Mouse (Mus musculus) C2C12 (cell line): ENCODE results near the gene 2900026A02Rik.

ENCODE experiments used
- CEBPB ChIP-seq: IDR thresholded peaks from one replicate; pipeline ENCODE4 v1.6.1; 2011; ENCODE audit warnings: low read depth, mild to moderate bottlenecking, control low read depth, moderate library complexity
- CTCF ChIP-seq: IDR thresholded peaks from one replicate; pipeline ENCODE4 v1.5.1; 2011; ENCODE audit not compliant: control insufficient read depth, insufficient read depth, insufficient read length
- FOSL1 ChIP-seq: IDR thresholded peaks from one replicate; pipeline ENCODE4 v1.8.0; 2011; ENCODE audit warnings: mild to moderate bottlenecking, low read length; ENCODE audit not compliant: poor library complexity, insufficient read depth, severe bottlenecking
- MAX ChIP-seq: IDR thresholded peaks from one replicate; pipeline ENCODE4 v1.6.1; 2011; ENCODE audit warnings: mild to moderate bottlenecking, control low read depth
- MYOD1 ChIP-seq: IDR thresholded peaks from one replicate; pipeline ENCODE4 v1.6.1; 2011; ENCODE audit warnings: low read depth; ENCODE audit not compliant: control insufficient read depth, insufficient read length
- MYOG ChIP-seq: IDR thresholded peaks from one replicate; pipeline ENCODE4 v1.6.1; 2011; ENCODE audit not compliant: control insufficient read depth, insufficient read length; ENCODE audit errors: extremely low read depth
- USF1 ChIP-seq: IDR thresholded peaks from one replicate; pipeline ENCODE4 v1.6.1; 2011; ENCODE audit warnings: low read depth, mild to moderate bottlenecking, control low read depth, moderate library complexity

GRCm38 (mm10) chr5:113108165-113108764 is 112.8 kb downstream of the 2900026A02Rik start:
- no peak for TF ChIP-seq CTCF
- TF ChIP-seq USF1, result no peak
- TF ChIP-seq CEBPB, result no peak
- TF ChIP-seq MYOD1, result no peak
- TF ChIP-seq MAX, result no peak
- TF ChIP-seq FOSL1, result no peak
- TF ChIP-seq MYOG, result no peak
